ENCODE assay signal across 11 mouse cellular contexts in the genomic region with DNA sequence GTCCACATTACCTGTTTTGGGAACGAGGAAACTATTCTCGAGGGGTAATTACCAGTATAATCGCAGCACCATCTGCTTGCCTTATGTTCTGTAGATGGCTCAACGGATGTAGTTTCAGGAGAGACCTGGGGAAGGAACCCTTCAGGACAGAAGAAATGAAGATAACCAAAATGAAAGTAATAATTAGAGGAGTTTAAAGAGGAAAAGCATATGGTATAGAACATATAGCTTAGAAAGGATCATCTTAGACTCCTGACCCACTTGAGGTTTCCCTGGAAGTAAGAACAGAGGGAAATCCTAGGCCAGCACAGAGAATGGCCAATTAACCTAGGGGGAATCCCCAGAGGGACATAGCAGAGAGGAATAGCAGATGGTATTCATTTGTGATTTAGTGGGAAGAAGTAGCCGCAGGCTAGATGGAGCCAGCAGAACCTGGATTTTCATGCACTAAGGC.
DNase-seq lines count a peak whose midpoint lies in the region; ATAC-seq and TF ChIP-seq lines count a peak whose summit lies in the region.
"Had no signal": no experiment of that assay in that cellular context is flagged by ENCODE, and none has a peak within 500 bp of the region (broad histone marks: within the 10 kb centered on the region; RNA-seq: fewer than 3 reads in every experiment).

No protein-coding gene starts in this region.

- no peaks in the 10 kb centered on the region for H3K9me3 ChIP-seq in forebrain, embryonic 11.5 days (ENCODE audit: control insufficient read depth, low read length)
- H3K9me3 ChIP-seq in forebrain, postnatal 0 days (ENCODE audit: low read length), result no peaks in the 10 kb centered on the region
- H3K9me3 ChIP-seq in lung, postnatal 0 days (ENCODE audit: low read length), result no peaks in the 10 kb centered on the region
- H3K9me3 ChIP-seq: heart, embryonic 10.5 days; lung, embryonic 15.5 days had no signal

- DNase-seq in forebrain, embryonic 11.5 days (ENCODE audit: low spot score), result peak; percentile 46
- DNase-seq in forebrain, postnatal 0 days, result no peak
- DNase-seq in cerebellum, adult 9-11 months, result peak; percentile 72
- peak; percentile 16 for DNase-seq in neural tube, embryonic 10.5 days (ENCODE audit: extremely low spot score, low spot score)
- DNase-seq in lung, postnatal 4 days, result no peak
- no peak for DNase-seq in thymus, postnatal 25 days
- no peak for DNase-seq in lung, postnatal 0 days (ENCODE audit: low spot score)
- DNase-seq: adrenal gland, postnatal 10 days had no signal

- no peaks in the 10 kb centered on the region for H3K4me1 ChIP-seq in forebrain, embryonic 11.5 days (replicated peaks; ENCODE audit: control insufficient read depth, insufficient read depth, low read length)
- no peaks in the 10 kb centered on the region for H3K4me1 ChIP-seq in forebrain, postnatal 0 days (ENCODE audit: insufficient read depth)
- H3K4me1 ChIP-seq in embryonic fibroblast, embryonic 13.5 days (ENCODE audit: control insufficient read depth, insufficient read depth, low read length), result peaks cover 12% of the 10 kb centered on the region; the same call in 1 of the 2 replicates
- H3K4me1 ChIP-seq in lung, postnatal 0 days (ENCODE audit: insufficient read depth, low read depth, low read length), result no peaks in the 10 kb centered on the region
- H3K4me1 ChIP-seq: heart, embryonic 10.5 days; lung, embryonic 15.5 days had no signal

- 0 out of 2 replicates have a peak, but pooled peaks have one; percentile 53 for ATAC-seq in forebrain, embryonic 11.5 days (replicated peaks; ENCODE audit: low FRiP score)
- no peak for ATAC-seq in forebrain, postnatal 0 days
- no peak for ATAC-seq in lung, postnatal 0 days

- H3K27me3 ChIP-seq in forebrain, embryonic 11.5 days (ENCODE audit: control insufficient read depth, insufficient read depth, low read length), result no peaks in the 10 kb centered on the region
- H3K27me3 ChIP-seq in forebrain, postnatal 0 days (ENCODE audit: insufficient read depth, low read length), result no peaks in the 10 kb centered on the region
- H3K27me3 ChIP-seq in lung, postnatal 0 days (replicated peaks; ENCODE audit: insufficient read depth, low read length), result no peaks in the 10 kb centered on the region
- H3K27me3 ChIP-seq: lung, embryonic 15.5 days had no signal

- H3K4me2 ChIP-seq in forebrain, embryonic 11.5 days (ENCODE audit: low read depth, low read length, severe bottlenecking), result no peak overlapping the region
- no peak overlapping the region for H3K4me2 ChIP-seq in forebrain, postnatal 0 days (ENCODE audit: low read depth)
- no peak overlapping the region for H3K4me2 ChIP-seq in lung, postnatal 0 days (replicated peaks; ENCODE audit: low read depth, low read length)
- H3K4me2 ChIP-seq: lung, embryonic 15.5 days had no signal

- no peak for TF ChIP-seq CTCF in forebrain, postnatal 0 days (IDR thresholded peaks at IDR 0.05; ENCODE audit: low read depth)
- TF ChIP-seq CTCF in embryonic fibroblast, embryonic 13.5 days (IDR thresholded peaks at IDR 0.05; ENCODE audit: borderline replicate concordance, insufficient read depth, low read length), result no peak
- no peak for TF ChIP-seq CTCF in lung, postnatal 0 days (IDR thresholded peaks at IDR 0.05)

- WGBS in forebrain, embryonic 11.5 days, result 76% methylated on average over 5 of the region's 5 CpGs
- WGBS in forebrain, postnatal 0 days, result 51% methylated on average over 5 of the region's 5 CpGs
- 88% methylated on average over 5 of the region's 5 CpGs for WGBS in lung, postnatal 0 days

- H3K27ac ChIP-seq in forebrain, embryonic 11.5 days (ENCODE audit: low read depth, low read length), result no peak overlapping the region
- H3K27ac ChIP-seq in forebrain, postnatal 0 days (ENCODE audit: low read depth, low read length), result no peak overlapping the region
- 0 out of 2 replicates have a peak overlapping the region, but pooled peaks have one; percentile 18 for H3K27ac ChIP-seq in embryonic fibroblast, embryonic 13.5 days (ENCODE audit: insufficient read depth, low read length)
- no peak overlapping the region for H3K27ac ChIP-seq in lung, postnatal 0 days (ENCODE audit: low read length)
- H3K27ac ChIP-seq: heart, embryonic 10.5 days; lung, embryonic 15.5 days had no signal

- H3K36me3 ChIP-seq in forebrain, embryonic 11.5 days (ENCODE audit: control insufficient read depth, insufficient read depth, low read length), result no peaks in the 10 kb centered on the region
- H3K36me3 ChIP-seq in forebrain, postnatal 0 days (ENCODE audit: insufficient read depth), result no peaks in the 10 kb centered on the region
- no peaks in the 10 kb centered on the region for H3K36me3 ChIP-seq in lung, postnatal 0 days (ENCODE audit: insufficient read depth, low read length)
- H3K36me3 ChIP-seq: heart, embryonic 10.5 days; lung, embryonic 15.5 days had no signal

- H3K9ac ChIP-seq in forebrain, embryonic 11.5 days (ENCODE audit: low read length), result no peak overlapping the region
- H3K9ac ChIP-seq in forebrain, postnatal 0 days, result no peak overlapping the region
- H3K9ac ChIP-seq in lung, postnatal 0 days (replicated peaks; ENCODE audit: low read depth), result no peak overlapping the region
- H3K9ac ChIP-seq: lung, embryonic 15.5 days had no signal

- TF ChIP-seq EP300 in lung, postnatal 0 days (IDR thresholded peaks at IDR 0.05), result no peak

- no peak overlapping the region for H3K4me3 ChIP-seq in forebrain, embryonic 11.5 days (ENCODE audit: low read depth, low read length)
- no peak overlapping the region for H3K4me3 ChIP-seq in forebrain, postnatal 0 days (ENCODE audit: low read depth, low read length)
- H3K4me3 ChIP-seq in embryonic fibroblast, embryonic 13.5 days (ENCODE audit: insufficient read depth, low read length), result no peak overlapping the region
- no peak overlapping the region for H3K4me3 ChIP-seq in lung, postnatal 0 days (ENCODE audit: low read depth, low read length)
- H3K4me3 ChIP-seq: heart, embryonic 10.5 days; lung, embryonic 15.5 days had no signal

- no peak for TF ChIP-seq POLR2A in embryonic fibroblast, embryonic 13.5 days (IDR thresholded peaks at IDR 0.05; ENCODE audit: low read depth, low read length)

Comparison
In these comparisons a context has a peak if more than half of its experiments do, and no peak if none do; other contexts are left out.
1. DNase-seq: peak in forebrain, embryonic 11.5 days (single experiment), cerebellum, adult 9-11 months (single experiment) and neural tube, embryonic 10.5 days (single experiment); none in forebrain, postnatal 0 days (single experiment), lung, postnatal 4 days (0 of 2), thymus, postnatal 25 days (single experiment) and lung, postnatal 0 days (single experiment).